Mouse (Mus musculus) kidney, postnatal 36 days (tissue): ENCODE measurements around the gene Tmem170b.
"Not testable (repeated sequence)": the region's sequence is repeated elsewhere in the genome, so short reads cannot be mapped to it uniquely, and the experiment has no call there.

Experiments
- DNase-seq, 2 experiments: peaks; one replicate each; pipeline ENCODE4 v3.0.0; 2021 to 2022; ENCODE audit warnings: mixed read lengths in 2 of 2

The Tmem170b gene

DNA sequence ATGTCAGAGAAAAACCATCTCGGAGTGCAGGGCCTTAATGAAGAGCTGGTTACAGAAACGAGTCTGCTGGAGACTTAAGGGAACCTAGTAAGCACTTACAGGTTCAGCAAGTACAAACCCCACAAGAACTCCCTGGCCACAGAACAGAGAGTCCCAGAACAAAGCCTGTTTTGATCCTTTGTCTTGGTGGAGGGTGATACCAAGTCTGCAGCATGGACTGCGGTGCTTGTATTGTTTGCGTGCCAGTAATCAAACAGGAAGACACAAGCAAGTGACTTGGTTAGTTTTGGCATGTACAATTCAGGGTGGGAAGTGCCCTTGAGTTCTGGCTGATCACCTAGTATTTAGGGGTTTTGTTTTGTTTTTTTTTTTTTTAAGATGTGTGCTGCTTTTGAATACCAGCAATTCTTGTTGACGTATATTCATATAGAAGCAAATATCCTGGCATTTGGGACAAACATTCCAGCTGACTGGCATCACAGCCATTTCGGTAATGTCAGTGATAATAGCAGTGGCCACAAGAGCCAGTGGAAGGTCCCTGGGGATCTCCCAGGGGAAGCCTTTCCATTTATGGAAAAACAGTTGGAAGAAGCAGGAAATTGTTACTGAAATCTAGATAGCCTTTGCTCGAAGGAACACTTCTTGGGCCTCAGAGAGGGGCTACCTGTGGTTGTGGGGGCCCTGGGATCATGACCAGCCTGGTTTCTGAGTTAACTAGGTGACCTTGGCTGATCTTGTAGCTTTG lies 64.9 kb downstream of the Tmem170b start:
- DNase-seq = peak; percentile 29 to 31

DNA sequence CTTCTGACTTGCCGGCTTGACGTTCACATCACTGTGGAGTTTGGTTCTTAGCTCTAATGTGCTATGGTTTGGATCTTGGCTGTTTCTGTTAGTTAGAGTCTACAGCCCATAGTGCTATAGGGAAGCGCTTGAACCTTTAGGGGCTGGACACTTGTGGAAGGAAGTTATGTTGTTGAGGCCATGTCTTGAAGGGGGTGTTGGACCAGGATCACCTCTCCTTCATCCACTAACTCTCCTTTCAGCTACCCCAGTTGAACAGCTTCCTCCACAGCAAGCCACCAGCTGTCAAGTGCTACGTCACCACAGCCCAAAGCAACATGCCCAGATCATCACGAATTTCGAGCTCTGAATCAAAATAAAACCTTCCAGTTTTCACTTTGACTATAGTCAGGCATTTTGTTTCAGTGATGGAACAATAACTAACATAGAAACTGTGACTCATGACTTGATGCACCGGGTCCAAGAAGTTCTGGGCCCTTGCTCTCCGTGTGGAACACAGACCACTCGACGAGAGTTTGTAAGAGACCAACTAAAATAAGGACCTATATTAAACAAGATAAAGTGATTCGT lies 65.5 kb downstream of the Tmem170b start:
- no peak for DNase-seq

DNA sequence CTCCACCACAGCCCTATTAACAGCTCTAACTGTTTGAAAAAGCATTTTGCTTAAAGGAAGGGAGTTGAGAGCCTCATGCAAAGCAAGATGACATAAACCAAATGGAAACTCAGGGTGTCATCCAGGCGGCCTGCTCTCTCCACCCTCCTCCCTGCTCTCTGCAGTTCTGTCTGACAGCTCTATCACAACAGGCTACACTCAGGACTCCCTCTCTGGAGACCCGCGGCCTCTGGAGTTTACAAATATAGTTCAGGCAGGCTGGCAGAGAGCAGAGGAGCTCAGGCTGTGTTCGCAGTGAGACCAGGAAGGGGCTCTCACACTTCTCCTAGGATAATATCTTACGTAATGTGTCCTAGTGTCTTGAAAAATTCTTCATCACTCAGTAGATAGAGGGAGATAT lies 67.2 kb downstream of the Tmem170b start:
- DNase-seq = not testable (repeated sequence)

GRCm38 (mm10) chr13:41673541-41673940 lies 67.8 kb downstream of the Tmem170b start:
- no peak for DNase-seq

- not testable (repeated sequence) for DNase-seq
These were observed 68.9 kb downstream of the Tmem170b start for GRCm38 (mm10) chr13:41674608-41675007.

- DNase-seq = no peak
These were observed 69.8 kb downstream of the Tmem170b start for GRCm38 (mm10) chr13:41675498-41675897.

DNA sequence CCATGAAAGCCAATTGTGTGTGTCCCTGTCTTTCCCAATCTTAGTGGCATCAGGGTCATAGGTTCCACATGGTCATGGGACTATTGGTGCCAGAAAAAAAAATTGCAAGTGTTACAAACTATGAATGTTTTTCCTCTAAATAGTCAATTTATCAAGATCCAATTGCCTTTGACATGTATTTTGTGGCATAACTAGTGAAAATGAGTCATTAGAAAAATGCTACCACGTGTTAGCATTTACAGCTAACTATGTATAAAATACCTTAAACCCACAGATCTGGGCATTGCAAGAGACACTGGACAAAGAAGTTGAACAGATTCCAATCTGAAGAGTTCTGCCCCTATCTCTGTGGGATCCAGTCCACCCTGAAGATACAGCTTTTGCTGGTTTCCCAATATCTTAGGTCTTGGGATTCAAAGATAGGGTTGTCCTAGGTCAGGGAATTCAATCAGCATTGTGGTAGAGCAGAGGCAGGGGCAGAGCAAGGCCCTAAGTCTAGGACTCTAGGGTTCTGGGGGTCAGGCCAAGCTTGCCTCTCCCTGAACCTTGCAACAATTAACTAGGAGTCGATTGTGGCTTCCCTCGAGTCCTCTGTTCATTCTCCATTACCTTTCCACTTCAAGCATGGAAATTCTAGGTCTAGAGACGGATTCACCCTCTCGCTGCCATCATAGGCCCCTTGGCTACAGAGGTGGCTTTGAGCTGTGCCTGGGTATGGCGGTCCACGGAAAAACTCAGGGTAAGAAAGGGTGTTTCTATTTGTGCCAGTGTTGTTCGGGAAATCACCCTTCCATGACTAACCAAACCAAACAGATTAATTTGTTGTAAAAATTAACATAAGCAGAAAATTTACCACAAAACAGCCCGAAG lies 70.5 kb downstream of the Tmem170b start:
- peak in 1 of 2 experiments; percentile 48 for DNase-seq

DNA sequence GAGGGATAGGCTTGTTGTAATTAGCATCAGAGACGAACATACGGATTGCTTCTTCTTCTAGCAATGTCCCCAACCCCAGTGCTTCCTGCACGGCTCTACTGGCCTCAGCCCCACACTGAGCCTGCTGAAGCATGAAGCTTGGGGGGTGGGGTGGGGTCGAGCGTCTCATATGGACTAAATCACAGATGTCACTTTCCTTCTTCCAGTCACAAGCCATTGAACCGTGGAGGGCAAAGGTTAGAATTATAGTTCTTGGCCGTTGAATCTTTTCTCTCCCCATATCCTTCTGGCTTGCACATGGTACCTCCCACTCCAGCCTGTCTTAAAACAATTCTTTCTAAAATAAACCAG lies 71.1 kb downstream of the Tmem170b start:
- peak; percentile 84 to 87 for DNase-seq

- DNase-seq = peak; percentile 52 to 73
These were observed 75.3 kb downstream of the Tmem170b start for GRCm38 (mm10) chr13:41680854-41681549.

- no peak for DNase-seq
These were observed 76.8 kb downstream of the Tmem170b start for GRCm38 (mm10) chr13:41682341-41683119.

GRCm38 (mm10) chr13:41683356-41684012 lies 77.8 kb downstream of the Tmem170b start:
- no peak for DNase-seq

- DNase-seq = no peak
These were observed 79.8 kb downstream of the Tmem170b start for GRCm38 (mm10) chr13:41685499-41685898.

- DNase-seq = peak; percentile 61 to 77
These were observed 83.3 kb downstream of the Tmem170b start for GRCm38 (mm10) chr13:41689055-41689454.

- peak; percentile 87 to 91 for DNase-seq
These were observed 83.9 kb downstream of the Tmem170b start for GRCm38 (mm10) chr13:41689598-41690045.
